Mouse (Mus musculus) heart, embryonic 14.5 days (tissue): Measurements from ENCODE around the gene Clasp2. TPM values are rescaled to one million over a fixed set of nuclear protein-coding genes. Genes with fewer than 3 reads are reported as not detected.

Experiments
- polyA plus RNA-seq: library from polyadenylated mRNA; unstranded; fragments of >200 nt; fragmentation: Nextera tagmentation; extraction: Ambion mirVana; gene quantifications from 2 replicates; pipeline ENCODE4 v1.2.1, GENCODE M21; 2014

The Clasp2 gene
- polyA plus RNA-seq, 1 experiment from 2014 or later, result 25.3 TPM

Other genes starting within 250 kb of the Clasp2 start
- 59.9 and 62.4 TPM in 2 replicates for gene Pdcd6ip, start 33.2 kb upstream of the Clasp2 start, polyA plus RNA-seq
- gene Ubp1, start 189.5 kb downstream of the Clasp2 start, polyA plus RNA-seq, result 25.9 and 27.6 TPM in 2 replicates